Mouse (Mus musculus) ES-E14 (cell line): Measurements from ENCODE around the gene Steap2.

Source experiments
- CHD2 ChIP-seq: IDR thresholded peaks from 2 replicates; pipeline ENCODE4 v1.6.1; 2014; ENCODE audit warnings: mild to moderate bottlenecking, low read depth, low read length, inconsistent platforms
- ZNF384 ChIP-seq: IDR thresholded peaks from 2 replicates; pipeline ENCODE4 v1.6.1; 2012; ENCODE audit warnings: low read depth, low read length, inconsistent platforms

DNA sequence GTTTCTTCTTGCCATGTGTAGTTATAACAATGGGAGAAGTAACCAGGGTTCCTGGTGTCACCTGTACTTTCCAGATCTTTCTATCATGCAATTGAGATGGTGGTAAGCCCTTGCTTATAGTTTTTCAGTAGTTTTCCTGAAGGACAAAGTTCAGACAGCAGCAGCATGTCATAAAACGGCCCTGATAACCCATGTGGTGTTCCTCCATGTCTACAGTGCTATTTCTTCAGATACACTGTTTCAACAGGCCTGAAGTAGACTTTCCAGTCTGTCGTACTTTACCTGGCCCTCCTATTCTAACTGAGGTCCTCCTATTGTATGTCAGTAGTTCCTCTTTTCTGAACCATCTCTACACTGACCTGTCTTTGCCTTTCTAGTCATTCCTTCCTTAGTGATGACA, 38.5 kb upstream of the Steap2 start:
- TF ChIP-seq ZNF384 (no peak), CHD2 (no peak)
